Mouse (Mus musculus) midbrain, embryonic 13.5 days (tissue): ENCODE measurements around the gene Tmem63c. TPM values are rescaled to one million over a fixed set of nuclear protein-coding genes. Genes with fewer than 3 reads are reported as not detected.

Source experiments
- ATAC-seq: fragments of 200-750 bp; cut with Nextera tagmentation; 2 replicates; pipeline ENCODE4 v1.8.0; 2017; ENCODE audit warnings: mild to moderate bottlenecking, moderate TSS enrichment, moderate library complexity
- H3K27ac ChIP-seq: fragments of 300-500 bp; sonication (generic); 2 replicates; pipeline ENCODE4 v1.5.1; 2015; ENCODE audit warnings: inconsistent platforms, mild to moderate bottlenecking, moderate library complexity
- H3K27me3 ChIP-seq: fragments of 300-500 bp; sonication (generic); 2 replicates; pipeline ENCODE4 v1.6.1; 2015; ENCODE audit warnings: mild to moderate bottlenecking, inconsistent platforms
- H3K36me3 ChIP-seq: fragments of 300-500 bp; sonication (generic); 2 replicates; pipeline ENCODE4 v1.6.1; 2015; ENCODE audit warnings: mild to moderate bottlenecking, inconsistent platforms
- H3K4me1 ChIP-seq: fragments of 300-500 bp; sonication (generic); replicated peaks from 2 replicates; pipeline ENCODE4 v1.6.1; 2015; ENCODE audit warnings: inconsistent platforms
- H3K4me2 ChIP-seq: fragments of 300-500 bp; sonication (generic); replicated peaks from 2 replicates; pipeline ENCODE4 v1.6.1; 2015; ENCODE audit warnings: moderate library complexity, mild to moderate bottlenecking, inconsistent platforms
- H3K4me3 ChIP-seq: fragments of 300-500 bp; sonication (generic); replicated peaks from 2 replicates; pipeline ENCODE4 v1.5.1; 2015; ENCODE audit warnings: mild to moderate bottlenecking, inconsistent platforms
- H3K9ac ChIP-seq: fragments of 300-500 bp; sonication (generic); replicated peaks from 2 replicates; pipeline ENCODE4 v1.6.1; 2015; ENCODE audit warnings: mild to moderate bottlenecking, inconsistent platforms
- H3K9me3 ChIP-seq: fragments of 300-500 bp; sonication (generic); 2 replicates; pipeline ENCODE4 v1.6.1; 2016; ENCODE audit warnings: mild to moderate bottlenecking, inconsistent platforms
- WGBS: fragments of 180-500 bp; shearing (Covaris S2); methylation state at CpG from one replicate; pipeline ENCODE4 v1.1.7; 2015; 5-methylcytosine and 5-hydroxymethylcytosine counted together
- polyA plus RNA-seq: library from polyadenylated mRNA; unstranded; fragments of >200 nt; fragmentation: Nextera tagmentation; extraction: Ambion mirVana; gene quantifications from 2 replicates; pipeline ENCODE4 v1.2.1, GENCODE M21; 2015

The Tmem63c gene
- polyA plus RNA-seq, result 3.7 and 4.3 TPM in 2 replicates

DNA sequence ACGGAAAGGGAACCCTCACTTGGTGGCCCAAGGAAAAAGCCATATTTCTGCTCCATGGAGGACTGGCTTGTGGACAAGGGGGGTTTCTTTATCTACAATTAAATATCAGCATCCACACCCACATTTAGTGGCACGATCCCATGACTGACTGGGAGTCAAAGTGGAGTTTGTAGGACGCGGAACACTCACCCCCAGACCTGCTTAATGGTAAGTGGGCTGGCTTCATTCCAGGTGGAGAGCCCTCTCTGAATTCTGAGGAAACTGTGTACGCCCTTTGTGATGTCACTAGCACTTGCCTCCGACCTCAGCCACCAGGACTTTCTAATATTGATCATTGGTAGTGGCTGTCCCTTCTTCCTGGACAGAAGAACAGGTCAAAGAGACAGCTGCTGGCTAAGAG lies at the start of gene Tmem63c:
Gene Tmem63c (plus strand): TSS at position 301 of the 400 bp plus-strand sequence.
- Histone ChIP-seq H3K9ac (no peak within 1 kb of the TSS), H3K4me2 (no peak within 1 kb of the TSS), H3K4me1 (no peaks in the 10 kb centered on the region), H3K36me3 (no peaks in the 10 kb centered on the region), H3K27ac (no peak within 1 kb of the TSS), H3K27me3 (no peaks in the 10 kb centered on the region), H3K4me3 (no peak within 1 kb of the TSS), H3K9me3 (no peaks in the 10 kb centered on the region)
- WGBS, result 83% methylated on average over 6 of the region's 6 CpGs
- ATAC-seq, result no peak

DNA sequence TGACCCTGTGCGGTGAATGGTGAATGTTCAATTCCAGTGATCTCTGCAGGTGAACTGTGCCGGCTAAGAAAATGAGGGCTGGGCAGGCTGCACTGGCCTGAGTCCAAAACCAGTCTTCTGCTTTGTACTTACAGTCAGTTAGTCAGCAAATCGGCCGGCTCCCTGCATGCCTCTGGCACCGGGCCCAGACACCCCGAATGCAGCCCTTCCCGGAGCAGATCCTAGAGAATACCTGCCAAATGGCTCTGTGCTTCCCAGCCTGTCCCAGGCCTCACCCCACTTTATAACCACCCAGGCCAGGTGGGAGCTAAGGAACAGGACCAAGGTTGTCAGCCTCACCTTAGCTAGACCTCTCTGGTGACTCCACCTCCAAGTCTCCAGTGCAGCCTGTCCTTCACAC lies 47.9 kb upstream of the Tmem63c start:
- Histone ChIP-seq H3K27ac (peak overlapping the region; percentile 56), H3K4me3 (no peak overlapping the region), H3K36me3 (no peaks in the 10 kb centered on the region), H3K4me1 (peaks cover 45% of the 10 kb centered on the region), H3K9ac (no peak overlapping the region), H3K27me3 (peaks cover 12% of the 10 kb centered on the region), H3K4me2 (no peak overlapping the region), H3K9me3 (no peaks in the 10 kb centered on the region)
- no peak for ATAC-seq
- 56% methylated on average over 7 of the region's 7 CpGs for WGBS

DNA sequence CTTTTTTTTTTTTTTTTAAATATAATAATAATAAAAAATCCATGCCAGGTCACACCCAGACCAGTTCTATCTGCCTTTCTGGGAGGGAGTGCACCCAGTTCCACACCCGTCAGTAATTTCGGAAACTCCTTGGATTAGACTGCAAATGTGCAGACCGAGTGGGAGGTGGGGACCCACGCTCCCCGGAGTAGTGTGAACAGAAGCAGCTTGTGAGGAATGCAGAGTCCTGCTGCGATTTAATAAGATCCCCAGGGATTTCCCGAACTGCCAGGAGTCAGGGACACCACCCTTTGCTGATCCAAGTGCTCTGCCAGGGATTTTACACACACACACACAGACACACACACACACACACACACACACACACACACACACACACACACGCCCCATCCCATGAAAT lies 47.4 kb upstream of the Tmem63c start:
- H3K27me3 ChIP-seq, result peaks cover 17% of the 10 kb centered on the region
- H3K4me1 ChIP-seq, result peaks cover 41% of the 10 kb centered on the region
- H3K9me3 ChIP-seq, result no peaks in the 10 kb centered on the region
- H3K36me3 ChIP-seq, result no peaks in the 10 kb centered on the region
- no peak overlapping the region for H3K4me2 ChIP-seq
- H3K4me3 ChIP-seq, result no peak overlapping the region
- peak overlapping the region; percentile 75; the same call in 1 of the 2 replicates for H3K27ac ChIP-seq
- ATAC-seq, result no peak
- WGBS, result 27% methylated on average over 8 of the region's 8 CpGs
- no peak overlapping the region for H3K9ac ChIP-seq

DNA sequence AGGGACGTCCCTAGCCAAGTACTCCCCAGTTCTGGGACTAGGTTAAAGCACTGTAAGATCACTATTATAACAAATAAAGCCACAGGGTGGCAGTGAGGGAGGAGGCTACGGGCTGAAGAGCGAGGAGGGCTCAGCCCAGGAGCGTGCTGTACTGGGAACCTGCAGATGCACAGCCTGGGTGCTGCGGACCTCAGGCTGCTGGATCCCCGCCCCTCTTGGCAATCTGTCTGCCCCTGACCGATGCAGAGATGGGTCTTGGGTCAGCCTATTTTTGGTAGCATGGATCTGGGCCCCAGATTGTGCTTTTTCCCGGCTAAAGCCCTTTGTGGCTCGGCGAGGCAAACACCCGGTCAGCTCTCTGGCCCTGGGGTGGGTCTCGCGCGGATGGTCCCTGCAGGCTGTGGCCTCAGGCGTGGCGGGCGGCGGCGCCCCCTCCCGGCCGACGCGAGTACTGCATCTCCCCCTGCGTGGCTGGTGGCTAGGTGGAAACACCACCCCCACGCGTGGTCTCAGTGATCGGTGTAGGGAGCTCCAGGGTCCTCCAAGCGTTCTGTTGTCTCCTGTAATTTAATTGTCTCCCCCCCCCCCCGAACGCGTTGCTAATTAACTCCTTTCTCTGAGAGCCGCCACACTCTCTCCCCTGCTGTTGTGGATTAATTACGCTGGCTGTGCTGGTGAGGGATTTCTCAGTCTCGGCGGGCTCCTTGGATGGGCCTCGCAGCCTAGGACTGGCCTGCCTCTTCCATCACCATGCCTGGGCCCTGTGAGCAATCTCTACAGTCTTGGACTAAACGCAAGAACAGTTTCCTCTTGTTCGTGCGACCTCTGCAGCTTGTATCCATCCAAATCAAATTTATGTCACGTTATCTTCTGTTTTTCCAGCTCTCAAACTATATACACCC lies 46.5 kb upstream of the Tmem63c start:
- peak overlapping the region; percentile 30 for H3K4me3 ChIP-seq
- peak overlapping the region; percentile 59 for H3K9ac ChIP-seq
- no peaks in the 10 kb centered on the region for H3K36me3 ChIP-seq
- peak overlapping the region; percentile 75 for H3K27ac ChIP-seq
- 5% methylated on average over 40 of the region's 40 CpGs for whole genome bisulfite sequencing
- peaks cover 22% of the 10 kb centered on the region for H3K27me3 ChIP-seq
- peaks cover 34% of the 10 kb centered on the region for H3K4me1 ChIP-seq
- H3K4me2 ChIP-seq, result peak overlapping the region; percentile 59
- no peaks in the 10 kb centered on the region for H3K9me3 ChIP-seq
- peak; percentile 82 for ATAC-seq

DNA sequence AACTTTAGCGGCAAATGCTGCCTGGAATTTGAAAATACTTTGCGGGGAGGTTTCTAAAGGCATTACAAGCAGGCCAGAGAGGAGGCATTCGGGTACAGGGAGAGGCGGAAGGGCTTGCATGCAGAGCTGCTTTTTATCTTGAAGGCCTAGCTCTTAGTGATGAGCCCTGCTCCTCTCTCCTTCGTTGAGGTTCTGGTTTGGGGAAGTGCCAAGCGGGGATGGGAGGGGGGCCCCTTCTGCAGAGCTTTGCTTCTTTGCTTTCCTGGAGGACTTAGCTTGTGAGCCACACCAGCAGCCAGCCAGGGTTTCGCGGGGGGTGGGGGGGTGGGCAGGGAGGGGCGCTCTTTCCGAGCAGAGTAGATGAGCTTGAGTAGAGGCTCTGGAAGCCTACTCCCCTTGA lies 45.4 kb upstream of the Tmem63c start:
- Histone ChIP-seq H3K9ac (no peak overlapping the region), H3K27me3 (peaks cover 33% of the 10 kb centered on the region), H3K4me3 (no peak overlapping the region), H3K36me3 (no peaks in the 10 kb centered on the region), H3K27ac (no peak overlapping the region), H3K4me1 (peaks cover 34% of the 10 kb centered on the region), H3K4me2 (no peak overlapping the region), H3K9me3 (no peaks in the 10 kb centered on the region)
- 50% methylated on average over 10 of the region's 10 CpGs for WGBS
- no peak for ATAC-seq

DNA sequence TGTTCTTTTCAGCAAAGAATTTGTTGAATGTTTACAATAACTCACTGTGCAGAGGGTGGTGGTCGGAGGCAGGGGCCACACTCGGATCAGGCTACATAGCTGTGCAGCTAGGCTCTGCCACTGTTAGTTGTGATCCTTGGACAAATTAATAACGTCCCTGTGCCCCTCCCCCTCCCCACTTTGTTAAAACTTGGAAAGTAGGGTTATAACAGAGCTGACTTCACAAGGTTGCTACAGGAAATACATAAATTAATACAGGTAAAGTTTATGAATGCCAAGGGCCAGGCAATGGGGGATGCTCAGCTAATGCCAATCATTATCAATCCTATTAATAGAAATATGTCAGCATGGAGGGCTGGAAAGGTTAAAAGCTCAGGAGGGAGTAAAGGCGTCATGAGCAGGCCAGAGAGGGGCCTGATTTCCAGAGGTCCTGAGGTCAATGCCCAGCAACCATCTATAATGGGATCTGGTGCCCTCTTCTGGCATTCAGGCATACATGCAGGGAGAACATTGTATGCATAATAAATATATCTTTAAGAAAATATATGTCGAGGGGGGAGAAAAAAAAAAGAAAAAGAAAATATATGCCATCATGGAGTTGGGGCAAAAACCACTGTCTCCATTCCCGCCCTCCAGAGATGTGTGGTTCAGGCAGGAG lies 44.5 kb upstream of the Tmem63c start:
- Histone ChIP-seq H3K36me3 (no peaks in the 10 kb centered on the region), H3K27me3 (peaks cover 42% of the 10 kb centered on the region), H3K4me2 (no peak overlapping the region), H3K4me1 (peaks cover 34% of the 10 kb centered on the region), H3K9ac (no peak overlapping the region), H3K27ac (no peak overlapping the region), H3K4me3 (no peak overlapping the region), H3K9me3 (no peaks in the 10 kb centered on the region)
- no peak for ATAC-seq
- 56% methylated on average over 6 of the region's 6 CpGs for WGBS

DNA sequence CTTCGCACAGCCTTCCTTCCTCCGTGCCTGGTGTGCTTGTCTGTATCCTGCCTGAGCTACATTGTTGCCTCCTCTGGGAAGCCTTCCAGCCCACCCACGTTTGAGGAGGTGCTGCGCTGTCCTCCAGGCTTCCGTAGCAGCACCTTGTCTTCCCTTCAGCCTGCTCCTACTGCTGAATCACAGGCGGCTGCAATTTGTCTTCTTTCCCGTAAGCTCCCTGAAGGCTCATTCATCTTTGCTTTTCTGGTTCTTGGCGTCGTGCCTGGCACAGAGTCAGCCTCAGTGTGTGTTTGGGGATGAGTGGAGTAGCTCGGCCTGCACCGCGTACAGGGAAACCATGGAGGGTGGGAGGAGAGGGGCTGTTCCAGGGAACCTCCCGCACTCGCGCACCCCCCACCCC lies 43.3 kb upstream of the Tmem63c start:
- Histone ChIP-seq H3K4me1 (peaks cover 33% of the 10 kb centered on the region), H3K9ac (no peak overlapping the region), H3K9me3 (no peaks in the 10 kb centered on the region), H3K27ac (no peak overlapping the region), H3K27me3 (peaks cover 54% of the 10 kb centered on the region), H3K36me3 (no peaks in the 10 kb centered on the region), H3K4me2 (no peak overlapping the region), H3K4me3 (no peak overlapping the region)
- WGBS, result 40% methylated on average over 15 of the region's 15 CpGs
- no peak for ATAC-seq

DNA sequence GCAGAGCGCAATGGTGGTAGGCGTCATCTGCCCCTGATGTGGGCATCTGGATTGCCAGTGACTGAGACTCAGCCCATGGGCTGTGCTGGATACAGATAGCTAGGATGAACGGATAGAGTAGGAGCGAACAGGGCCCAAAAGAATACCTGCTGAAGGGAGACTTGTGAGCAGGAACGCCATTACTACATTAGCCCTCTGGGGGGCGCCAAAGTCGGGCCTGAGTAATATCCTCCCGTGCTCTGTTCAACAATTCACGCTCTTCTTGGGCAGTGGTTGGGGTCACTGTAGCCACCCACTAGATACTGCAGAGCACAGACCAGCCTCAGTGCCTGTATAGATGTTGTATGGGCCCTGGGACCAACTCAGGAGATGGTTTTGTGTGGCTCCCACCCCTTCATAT lies 40.0 kb upstream of the Tmem63c start:
- Histone ChIP-seq H3K27ac (no peak overlapping the region), H3K27me3 (peaks cover 82% of the 10 kb centered on the region), H3K4me3 (no peak overlapping the region), H3K36me3 (no peaks in the 10 kb centered on the region), H3K4me1 (peaks cover 19% of the 10 kb centered on the region), H3K9ac (no peak overlapping the region), H3K4me2 (no peak overlapping the region), H3K9me3 (no peaks in the 10 kb centered on the region)
- WGBS, result 32% methylated on average over 9 of the region's 9 CpGs
- ATAC-seq, result no peak

DNA sequence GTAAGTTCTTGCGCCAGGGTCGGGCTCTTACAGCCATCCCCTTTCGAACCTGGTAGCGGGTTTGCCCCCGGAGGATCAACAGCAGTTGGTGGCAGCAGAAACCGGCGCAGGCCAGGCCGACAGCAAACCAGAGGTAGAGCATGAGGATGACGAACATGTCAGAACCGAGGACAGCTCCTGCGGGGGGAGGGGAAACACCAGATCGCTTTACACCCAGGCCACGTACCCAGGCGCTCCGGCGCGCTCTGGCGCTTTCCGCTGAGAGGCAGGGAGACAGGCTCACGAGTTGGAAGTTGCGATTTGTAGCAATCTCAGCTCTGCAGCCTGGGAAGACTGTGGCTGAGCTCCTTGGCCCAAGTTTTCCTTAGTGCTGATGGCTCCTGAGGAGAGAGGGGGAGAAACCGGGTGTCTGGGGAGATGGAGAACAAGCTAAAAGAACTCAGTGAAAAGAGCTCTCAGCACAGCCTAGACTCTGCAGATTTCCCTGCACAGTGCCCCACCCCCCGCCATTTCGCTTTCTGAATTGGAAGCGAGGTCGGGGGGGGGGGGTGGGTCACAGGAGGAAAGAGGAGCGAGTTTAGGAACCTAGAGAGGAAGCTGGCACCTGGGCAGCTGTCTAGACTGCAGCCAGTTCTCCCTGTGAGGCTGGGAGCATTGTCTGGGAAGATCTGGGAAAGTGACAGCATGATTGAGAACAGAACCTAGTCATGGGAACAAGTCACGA lies 37.5 kb upstream of the Tmem63c start:
- H3K9me3 ChIP-seq, result no peaks in the 10 kb centered on the region

DNA sequence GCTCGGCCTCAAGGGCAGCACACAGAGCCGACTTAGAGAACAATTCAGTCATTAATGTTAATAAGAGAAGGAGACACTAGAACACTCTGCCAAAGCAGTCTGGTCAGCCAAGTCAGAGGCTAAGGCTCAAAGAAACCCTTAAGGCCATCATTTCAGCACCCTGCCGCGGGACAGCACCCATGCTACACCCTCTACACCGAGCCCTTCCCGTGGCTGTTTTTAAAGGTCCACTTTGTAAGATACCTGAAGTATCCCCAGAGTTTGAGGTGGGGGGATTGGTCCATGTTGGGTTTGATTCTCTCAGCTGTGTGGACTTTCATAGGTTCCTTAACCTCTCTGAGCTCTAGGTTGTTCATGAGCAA lies 37.0 kb upstream of the Tmem63c start:
- Histone ChIP-seq H3K9me3 (no peaks in the 10 kb centered on the region), H3K4me3 (no peak overlapping the region), H3K27me3 (peaks cover 95% of the 10 kb centered on the region), H3K4me2 (peak overlapping the region; percentile 53; the same call in 1 of the 2 replicates), H3K27ac (no peak overlapping the region), H3K4me1 (peaks cover 17% of the 10 kb centered on the region), H3K9ac (no peak overlapping the region), H3K36me3 (no peaks in the 10 kb centered on the region)
- WGBS, result 4% methylated on average over 6 of the region's 6 CpGs
- no peak for ATAC-seq

More for the DNA sequence above, 37.5 kb upstream of the Tmem63c start:
- Histone ChIP-seq H3K27ac (no peak overlapping the region), H3K4me3 (peak overlapping the region; percentile 17), H3K4me2 (peak overlapping the region; percentile 53), H3K27me3 (peaks cover 95% of the 10 kb centered on the region), H3K9ac (no peak overlapping the region; the same call in 1 of the 2 replicates), H3K4me1 (peaks cover 13% of the 10 kb centered on the region), H3K36me3 (no peaks in the 10 kb centered on the region)
- 3% methylated on average over 28 of the region's 28 CpGs for WGBS
- peak; percentile 68 for ATAC-seq

DNA sequence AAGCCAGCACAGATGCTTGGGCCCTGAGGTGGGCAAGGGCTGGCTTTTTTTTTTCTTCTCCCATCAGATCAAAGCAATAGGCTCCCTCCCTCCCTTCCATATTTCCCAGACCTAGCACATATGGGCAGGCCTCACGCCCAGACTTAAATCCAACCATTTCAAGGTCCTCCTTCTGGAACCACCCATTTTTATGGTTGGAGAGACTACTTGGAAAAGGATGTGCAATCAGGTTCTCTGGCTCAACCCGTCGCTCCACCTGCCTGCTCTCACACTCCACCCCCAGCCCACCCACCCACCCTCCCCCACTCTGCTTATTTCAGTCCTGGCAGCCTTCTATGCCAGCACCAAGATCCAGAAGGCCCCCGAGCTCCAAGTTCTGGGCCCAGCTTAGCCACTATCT lies 34.6 kb upstream of the Tmem63c start:
- Histone ChIP-seq H3K9ac (no peak overlapping the region), H3K9me3 (no peaks in the 10 kb centered on the region), H3K36me3 (no peaks in the 10 kb centered on the region), H3K27me3 (peaks cover 97% of the 10 kb centered on the region), H3K4me1 (peaks cover 37% of the 10 kb centered on the region), H3K27ac (no peak overlapping the region), H3K4me3 (no peak overlapping the region), H3K4me2 (no peak overlapping the region)
- no peak for ATAC-seq
- 85% methylated on average over 4 of the region's 4 CpGs for WGBS

DNA sequence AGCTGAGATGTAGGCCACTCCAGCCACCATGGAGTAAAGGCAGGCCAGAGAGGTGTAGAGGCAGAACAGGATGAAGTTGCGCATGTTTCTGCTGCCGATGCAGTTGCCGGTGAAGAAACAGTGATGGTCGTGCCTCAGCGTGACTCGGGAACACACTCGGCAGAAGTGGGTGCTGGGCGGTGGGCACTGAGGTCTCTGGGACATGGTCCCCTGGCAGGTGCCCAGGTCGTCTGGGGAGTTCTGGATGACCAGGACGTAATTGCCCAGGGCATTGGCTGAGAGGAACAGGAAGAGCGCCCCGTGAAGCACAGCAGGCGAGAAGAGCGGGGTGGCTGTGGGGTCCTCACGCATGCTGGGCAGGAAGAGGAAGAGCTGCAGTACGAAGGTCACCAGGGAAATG lies 32.9 kb upstream of the Tmem63c start:
- Histone ChIP-seq H3K27ac (no peak overlapping the region), H3K9me3 (no peaks in the 10 kb centered on the region), H3K4me3 (no peak overlapping the region), H3K4me1 (peaks cover 46% of the 10 kb centered on the region), H3K36me3 (no peaks in the 10 kb centered on the region), H3K9ac (no peak overlapping the region), H3K4me2 (no peak overlapping the region), H3K27me3 (peaks cover 81% of the 10 kb centered on the region)
- WGBS, result 53% methylated on average over 16 of the region's 16 CpGs
- no peak for ATAC-seq
